Mouse (Mus musculus) left cerebral cortex, adult 8-10 months (tissue): ENCODE data around the gene Ppp1r35. TPM values are rescaled to one million over a fixed set of nuclear protein-coding genes. Genes with fewer than 3 reads are reported as not detected.

Source experiments
- DNase-seq, 2 experiments: peaks; one replicate each; pipeline ENCODE4 v3.0.0; 2022; ENCODE audit warnings: low spot score in 2 of 2
- total RNA-seq, 4 experiments: library from RNA; stranded (reverse); gene quantifications; 2 replicates each; pipeline ENCODE4 v1.2.4; 2022

Gene Ppp1r35
- total RNA-seq, 4 experiments from 2014 or later: 14.5 to 20.2 (median 15.9) TPM

DNA sequence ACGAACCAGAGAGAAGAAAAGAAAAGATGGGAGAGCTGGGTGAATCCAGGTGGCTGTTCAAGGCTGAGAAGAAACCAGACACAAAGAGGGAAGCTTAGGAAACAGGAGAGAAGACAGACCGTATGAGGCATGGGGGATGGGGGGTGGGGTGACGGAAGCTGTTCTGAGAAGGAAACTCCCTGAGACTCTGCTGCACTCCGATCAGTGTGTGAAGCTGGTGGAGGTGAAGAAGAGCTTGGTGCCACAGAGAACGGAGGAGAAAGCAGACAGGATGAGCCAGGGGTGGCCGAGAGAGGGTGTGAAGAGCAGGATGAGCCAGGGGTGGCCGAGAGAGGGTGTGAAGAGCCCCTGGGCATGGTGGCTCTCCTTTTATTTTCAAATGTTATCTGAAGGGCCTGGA lies 47.8 kb downstream of the Ppp1r35 start:
- DNase-seq: no peak

DNA sequence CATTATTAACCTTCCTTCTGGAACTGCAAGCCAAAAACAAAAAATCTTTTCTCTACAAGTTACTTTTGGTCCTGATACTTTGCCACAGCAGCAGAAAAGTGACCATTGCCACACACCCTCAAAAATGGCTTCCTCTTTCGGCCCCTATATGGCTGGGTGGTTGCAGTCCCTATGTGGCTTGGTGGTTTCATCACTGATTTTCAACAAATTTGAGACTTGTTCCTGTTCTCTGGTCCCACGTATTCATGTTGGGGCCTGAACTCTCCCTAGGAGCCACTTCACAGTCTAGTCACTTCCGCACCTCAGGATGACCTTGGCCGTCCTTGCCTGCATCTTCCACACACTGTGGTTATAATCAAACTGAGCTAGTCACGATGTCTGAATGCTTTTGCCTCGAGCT lies 50.0 kb downstream of the Ppp1r35 start:
- DNase-seq: no peak

Other genes with a start within 250 kb of the Ppp1r35 start
- gene Epo, start 245.6 kb upstream of the Ppp1r35 start, total RNA-seq: not detected
- gene Gnb2, start 245.3 kb upstream of the Ppp1r35 start, total RNA-seq: 100 to 1,000 TPM; 654 to 672 (median 660) TPM
- gene Actl6b, start 225.3 kb upstream of the Ppp1r35 start, total RNA-seq: 100 to 1,000 TPM; 111 to 119 (median 113) TPM
- gene Tfr2, start 209.0 kb upstream of the Ppp1r35 start, total RNA-seq: 10 to 100 TPM; 10.7 to 16.2 (median 12.7) TPM
- 10 to 100 TPM; 18.6 to 29.9 (median 21.4) TPM for gene Mospd3, start 177.8 kb upstream of the Ppp1r35 start, total RNA-seq
- 10 to 100 TPM; 12.8 to 14.6 (median 13.8) TPM for gene Pcolce, start 165.1 kb upstream of the Ppp1r35 start, total RNA-seq
- gene Fbxo24, start 149.8 kb upstream of the Ppp1r35 start, total RNA-seq: under 1 TPM; 0.16 to 0.28 (median 0.20) TPM
- gene Lrch4, start 149.7 kb upstream of the Ppp1r35 start, total RNA-seq: 10 to 100 TPM in 3 of 4 experiments, 1 to 10 TPM in 1; 9.5 to 18.0 (median 16.0) TPM
- gene Gm20605, start 149.7 kb upstream of the Ppp1r35 start, total RNA-seq: 10 to 100 TPM in 1 of 4 experiments, 1 to 10 TPM in 3; 5.6 to 11.5 (median 8.8) TPM
- gene Sap25, start 137.5 kb upstream of the Ppp1r35 start, total RNA-seq: 1 to 10 TPM in 3 of 4 experiments, under 1 TPM in 1; 0.91 to 5.9 (median 3.5) TPM
- under 1 TPM in 2 of 4 experiments, not detected in 2; 0.18 to 0.26 TPM for gene Irs3, start 133.1 kb upstream of the Ppp1r35 start, total RNA-seq
- gene Agfg2, start 94.1 kb upstream of the Ppp1r35 start, total RNA-seq: 10 to 100 TPM; 50.0 to 54.8 (median 51.4) TPM
- gene Nyap1, start 37.2 kb upstream of the Ppp1r35 start, total RNA-seq: 10 to 100 TPM; 76.3 to 78.9 (median 77.7) TPM
- gene Tsc22d4, start 33.1 kb upstream of the Ppp1r35 start, total RNA-seq: 100 to 1,000 TPM; 149 to 216 (median 162) TPM
- gene Mepce, start 8.8 kb downstream of the Ppp1r35 start, total RNA-seq: 10 to 100 TPM; 42.8 to 57.8 (median 45.5) TPM
- gene Zcwpw1, start 8.9 kb downstream of the Ppp1r35 start, total RNA-seq: 1 to 10 TPM; 5.9 to 8.7 (median 7.8) TPM
- gene Pilra, start 57.4 kb downstream of the Ppp1r35 start, total RNA-seq: 1 to 10 TPM in 3 of 4 experiments, under 1 TPM in 1; 0.91 to 2.6 (median 1.8) TPM
- not detected for gene Pilrb1, start 79.3 kb downstream of the Ppp1r35 start, total RNA-seq
- not detected for gene Pilrb2, start 93.0 kb downstream of the Ppp1r35 start, total RNA-seq
- gene Cyp3a13, start 142.8 kb downstream of the Ppp1r35 start, total RNA-seq: under 1 TPM; 0.37 to 0.59 (median 0.51) TPM
- 10 to 100 TPM; 22.7 to 28.6 (median 25.6) TPM for gene Gjc3, start 184.2 kb downstream of the Ppp1r35 start, total RNA-seq
- not detected for gene Azgp1, start 202.7 kb downstream of the Ppp1r35 start, total RNA-seq
- gene Smok3a, start 242.4 kb downstream of the Ppp1r35 start, total RNA-seq: not detected
- not detected for gene Smok3b, start 242.6 kb downstream of the Ppp1r35 start, total RNA-seq